Mouse (Mus musculus): ENCODE measurements around the gene Gm21190. TPM values are rescaled to one million over a fixed set of nuclear protein-coding genes. Genes with fewer than 3 reads are reported as not detected.
A peak's percentile ranks its signal among the peaks of the same experiment; 100 is the strongest.
"Not testable (repeated sequence)": the region's sequence is repeated elsewhere in the genome, so short reads cannot be mapped to it uniquely, and the experiment has no call there.

Gene Gm21190
- polyA plus RNA-seq (2012): not detected in 2 replicates

DNA sequence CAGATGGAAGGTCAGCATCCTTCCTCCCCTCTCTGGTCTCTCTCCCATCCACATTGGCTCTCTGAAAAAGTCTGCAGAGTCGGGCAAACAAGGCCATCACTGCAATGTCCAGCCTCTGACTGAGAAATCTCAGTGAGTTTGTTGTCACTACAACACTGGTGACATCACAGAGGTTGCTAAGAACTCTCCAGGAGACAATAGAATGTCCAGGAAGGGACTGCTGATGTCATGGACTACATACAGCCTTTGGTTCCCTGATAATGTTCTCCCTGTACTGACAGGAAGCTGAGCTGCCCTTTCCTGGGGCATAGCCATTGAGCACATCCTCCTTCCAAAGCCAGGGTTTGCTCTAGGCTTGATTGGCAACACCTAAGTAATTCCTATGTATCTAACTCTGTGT is at the start of gene Gm21190:
Gm21190 (minus strand) TSS at position 101 of the 400 bp plus-strand sequence.
- H3K4me1 ChIP-seq (ENCODE audit: control insufficient read depth); H3K27me3 ChIP-seq (ENCODE audit: control insufficient read depth); H3K36me3 ChIP-seq (ENCODE audit: control insufficient read depth); H3K9me3 ChIP-seq (ENCODE audit: control insufficient read depth, low read length); H3K4me3 ChIP-seq (replicated peaks): not testable (repeated sequence)

DNA sequence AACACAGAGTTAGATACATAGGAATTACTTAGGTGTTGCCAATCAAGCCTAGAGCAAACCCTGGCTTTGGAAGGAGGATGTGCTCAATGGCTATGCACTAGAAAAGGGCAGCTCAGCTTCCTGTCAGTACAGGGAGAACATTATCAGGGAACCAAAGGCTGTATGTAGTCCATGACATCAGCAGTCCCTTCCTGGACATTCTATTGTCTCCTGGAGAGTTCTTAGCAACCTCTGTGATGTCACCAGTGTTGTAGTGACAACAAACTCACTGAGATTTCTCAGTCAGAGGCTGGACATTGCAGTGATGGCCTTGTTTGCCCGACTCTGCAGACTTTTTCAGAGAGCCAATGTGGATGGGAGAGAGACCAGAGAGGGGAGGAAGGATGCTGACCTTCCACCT is 48.0 kb upstream of the Gm21190 start, which contains the start of gene Gm21083:
Gm21083 (plus strand) TSS at position 301 of the 400 bp plus-strand sequence.
- not testable (repeated sequence) for H3K36me3 ChIP-seq (ENCODE audit: control insufficient read depth); H3K4me1 ChIP-seq (ENCODE audit: control insufficient read depth); H3K27me3 ChIP-seq (ENCODE audit: control insufficient read depth); H3K4me3 ChIP-seq (replicated peaks); H3K9me3 ChIP-seq (ENCODE audit: control insufficient read depth, low read length)

DNA sequence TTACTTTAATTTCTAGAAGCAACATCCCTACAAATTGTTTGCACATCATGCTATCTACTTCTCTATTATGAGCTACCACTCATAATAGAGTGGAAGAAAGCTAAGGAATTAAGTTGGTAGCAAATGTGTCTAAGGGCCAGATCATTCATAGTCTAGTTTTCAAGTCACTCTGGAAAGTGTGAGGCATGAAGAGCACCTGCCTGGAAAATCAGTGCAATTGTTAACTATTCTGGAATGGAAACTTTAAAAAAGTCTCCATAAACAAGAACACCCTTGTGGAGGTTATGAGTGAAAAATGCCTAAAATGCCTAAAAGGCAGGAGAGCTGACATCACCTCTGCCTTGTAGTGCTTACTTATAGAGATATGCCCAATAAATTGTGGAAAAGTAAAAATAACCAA is 44.7 kb upstream of the Gm21190 start:
- H3K4me3 ChIP-seq (replicated peaks); H3K4me1 ChIP-seq (ENCODE audit: control insufficient read depth); H3K36me3 ChIP-seq (ENCODE audit: control insufficient read depth); H3K27me3 ChIP-seq (ENCODE audit: control insufficient read depth); H3K9me3 ChIP-seq (ENCODE audit: control insufficient read depth, low read length): not testable (repeated sequence)

DNA sequence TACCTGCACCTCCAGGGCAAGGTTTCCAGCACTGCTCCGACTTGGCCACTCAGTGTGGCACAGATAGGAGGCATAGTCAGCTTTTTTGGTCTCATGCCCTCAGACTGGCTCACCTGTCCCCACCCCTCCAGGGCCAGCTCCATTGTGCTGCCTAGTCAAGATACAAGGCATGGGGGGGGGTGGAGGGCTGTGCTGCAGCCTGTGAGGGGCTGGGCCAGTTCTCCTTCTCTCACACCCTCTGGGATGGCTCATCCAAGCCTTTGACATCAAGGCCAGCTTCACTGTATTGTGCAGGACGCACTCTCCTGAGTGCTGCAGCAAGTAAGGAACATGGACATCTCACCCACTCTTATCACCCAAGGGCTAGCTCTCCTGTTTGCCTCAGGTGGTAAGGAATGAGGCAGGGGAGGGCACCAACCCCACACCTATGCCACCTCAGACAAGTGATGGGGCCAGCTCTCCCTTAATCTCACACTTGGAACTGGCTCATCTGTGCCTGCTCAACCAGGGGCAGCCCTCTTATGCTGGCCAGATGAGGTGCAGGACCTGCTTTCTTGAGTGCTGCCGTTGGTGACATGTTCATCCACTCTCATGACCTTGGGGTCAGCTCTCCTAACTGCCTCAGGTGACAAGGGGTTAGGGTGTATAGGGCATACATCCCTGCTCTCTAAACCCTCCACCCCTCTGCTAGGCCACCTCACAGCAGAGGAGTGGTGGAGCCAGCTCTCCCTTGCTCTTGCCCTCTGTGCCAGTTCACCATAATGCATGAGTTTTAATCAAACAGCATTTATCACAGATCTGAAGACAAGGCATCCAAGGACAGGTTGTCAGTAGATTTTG is 32.6 kb upstream of the Gm21190 start:
- not testable (repeated sequence) for H3K4me1 ChIP-seq (ENCODE audit: control insufficient read depth); H3K36me3 ChIP-seq (ENCODE audit: control insufficient read depth); H3K4me3 ChIP-seq (replicated peaks); H3K27me3 ChIP-seq (ENCODE audit: control insufficient read depth)
- 0 out of 3 replicates have a peak, but pooled peaks have one; percentile 5 for TF ChIP-seq TAL1 (IDR thresholded peaks at IDR 0.05; ENCODE audit: low read length)
- peaks cover 12% of the 10 kb centered on the region for H3K9me3 ChIP-seq (ENCODE audit: control insufficient read depth, low read length)

DNA sequence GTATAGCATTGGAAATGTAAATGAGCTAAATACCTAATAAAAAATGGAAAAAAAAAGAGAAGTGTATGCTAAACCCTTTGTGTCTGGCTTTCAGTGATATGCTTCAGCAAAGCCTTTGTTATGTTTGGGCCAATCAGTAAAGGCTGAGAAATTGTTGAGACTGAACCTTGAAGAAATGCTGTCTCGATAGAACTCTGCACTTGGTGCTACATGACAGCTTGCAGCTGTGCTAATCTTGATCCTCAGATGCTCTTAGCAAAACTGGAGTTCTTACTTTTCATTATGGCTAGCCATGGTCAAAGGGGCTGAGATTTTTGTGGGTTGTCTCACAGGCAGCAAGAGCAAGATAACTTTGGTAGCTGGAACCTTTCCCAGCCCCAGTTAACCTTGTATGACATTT is 29.6 kb upstream of the Gm21190 start:
- H3K9me3 ChIP-seq (ENCODE audit: control insufficient read depth, low read length): peaks cover 12% of the 10 kb centered on the region
- not testable (repeated sequence) for H3K4me1 ChIP-seq (ENCODE audit: control insufficient read depth); H3K36me3 ChIP-seq (ENCODE audit: control insufficient read depth); H3K27me3 ChIP-seq (ENCODE audit: control insufficient read depth); H3K4me3 ChIP-seq (replicated peaks)

DNA sequence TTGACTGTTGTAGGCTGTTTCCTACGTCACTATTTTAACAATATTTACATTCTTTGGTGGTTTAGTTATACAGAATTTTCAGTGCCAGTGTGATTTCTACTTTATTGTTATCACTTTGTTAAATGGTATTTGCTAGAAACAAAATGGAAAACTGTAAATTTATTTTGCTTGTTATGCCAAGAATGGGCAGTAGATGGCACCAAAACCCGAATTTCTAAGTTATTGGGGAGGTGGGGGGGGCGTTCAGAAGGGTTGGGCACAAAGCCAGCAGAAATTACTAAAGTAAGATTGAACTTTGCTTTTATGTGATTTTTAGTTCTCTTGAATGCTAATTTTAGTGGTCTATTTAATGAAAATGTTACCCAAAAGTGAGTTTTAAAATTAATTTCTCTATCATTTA is 20.6 kb upstream of the Gm21190 start:
- not testable (repeated sequence) for H3K36me3 ChIP-seq (ENCODE audit: control insufficient read depth); H3K4me3 ChIP-seq (replicated peaks); H3K27me3 ChIP-seq (ENCODE audit: control insufficient read depth); H3K4me1 ChIP-seq (ENCODE audit: control insufficient read depth); H3K9me3 ChIP-seq (ENCODE audit: control insufficient read depth, low read length)

DNA sequence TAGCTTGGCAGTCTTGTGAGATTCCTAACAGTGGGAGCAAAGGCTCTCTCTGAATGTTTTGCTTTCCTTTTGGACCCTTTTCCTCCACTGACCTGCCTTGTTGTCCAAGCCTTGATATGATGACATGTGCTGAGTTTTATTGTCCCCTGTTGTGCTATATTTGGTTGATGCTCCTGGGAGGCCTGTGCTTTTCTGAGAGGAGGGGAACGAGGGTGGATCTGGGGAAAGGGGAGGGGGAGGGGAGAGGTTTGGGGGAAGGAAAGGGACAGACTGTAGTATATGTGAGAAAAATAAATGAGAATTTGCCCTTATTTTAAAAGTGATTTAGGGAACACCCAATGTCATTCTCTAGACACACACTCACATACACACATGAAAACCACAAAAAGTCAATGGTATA is 20.1 kb upstream of the Gm21190 start:
- not testable (repeated sequence) for H3K27me3 ChIP-seq (ENCODE audit: control insufficient read depth); H3K9me3 ChIP-seq (ENCODE audit: control insufficient read depth, low read length); H3K36me3 ChIP-seq (ENCODE audit: control insufficient read depth); H3K4me3 ChIP-seq (replicated peaks); H3K4me1 ChIP-seq (ENCODE audit: control insufficient read depth)

DNA sequence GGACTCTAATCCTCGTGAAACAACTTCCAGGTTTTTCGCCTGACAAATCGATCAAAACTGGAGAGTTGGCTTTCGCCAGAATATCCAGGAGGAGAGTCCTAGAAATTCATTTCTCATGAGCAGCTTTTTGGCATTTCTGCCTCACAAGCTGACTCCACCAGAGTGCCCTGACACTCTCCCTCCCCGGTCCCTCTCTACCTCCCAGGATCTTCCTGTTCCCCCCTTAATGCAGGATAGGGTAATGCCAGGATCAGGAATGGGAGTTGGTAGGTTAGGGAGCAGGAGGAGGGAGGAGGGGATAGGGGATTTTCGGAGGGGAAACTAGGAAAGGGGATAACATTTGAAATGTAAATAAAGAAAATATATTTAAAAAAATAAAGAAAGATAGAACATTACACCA is 19.6 kb upstream of the Gm21190 start:
- H3K4me1 ChIP-seq (ENCODE audit: control insufficient read depth); H3K27me3 ChIP-seq (ENCODE audit: control insufficient read depth); H3K36me3 ChIP-seq (ENCODE audit: control insufficient read depth); H3K4me3 ChIP-seq (replicated peaks); H3K9me3 ChIP-seq (ENCODE audit: control insufficient read depth, low read length): not testable (repeated sequence)

DNA sequence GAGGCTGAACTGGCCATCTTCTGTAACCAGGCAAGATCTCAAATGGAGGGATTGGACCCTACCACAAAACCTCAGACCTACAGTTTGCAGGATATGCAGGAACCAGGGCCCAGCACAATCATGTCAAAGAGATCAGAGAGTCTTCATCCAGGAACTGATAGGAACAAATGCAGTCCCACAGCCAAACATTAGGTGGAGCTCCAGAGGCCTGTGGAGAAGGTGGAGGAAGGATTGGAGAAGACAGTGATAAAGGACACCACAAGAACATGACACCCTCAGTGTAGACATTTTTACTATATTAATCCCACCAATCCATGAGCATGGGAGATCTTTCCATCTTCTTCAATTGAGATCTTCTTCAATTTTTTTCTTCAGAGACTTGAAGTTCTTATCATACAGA is 6.6 kb downstream of the Gm21190 start:
- H3K36me3 ChIP-seq (ENCODE audit: control insufficient read depth); H3K4me1 ChIP-seq (ENCODE audit: control insufficient read depth); H3K9me3 ChIP-seq (ENCODE audit: control insufficient read depth, low read length); H3K27me3 ChIP-seq (ENCODE audit: control insufficient read depth); H3K4me3 ChIP-seq (replicated peaks): not testable (repeated sequence)

DNA sequence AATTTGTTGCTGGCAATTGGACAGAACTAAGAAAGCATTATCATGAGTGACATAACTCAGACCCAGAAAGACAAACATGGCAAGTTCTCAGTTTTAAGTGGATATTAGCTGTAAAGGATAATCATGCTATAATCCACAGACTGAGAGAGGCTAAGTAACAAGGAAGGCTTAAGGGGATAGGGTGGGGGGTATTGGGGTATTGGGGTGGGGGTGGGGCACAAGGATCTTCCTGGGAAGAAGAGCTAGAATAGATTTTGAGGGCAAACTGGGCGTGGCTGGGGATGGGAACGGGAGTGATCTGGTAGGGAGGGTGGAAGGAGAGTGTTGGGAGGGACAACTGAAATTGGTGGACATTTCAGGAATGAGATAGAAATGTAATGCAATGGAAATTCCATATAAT is 7.0 kb downstream of the Gm21190 start:
- H3K27me3 ChIP-seq (ENCODE audit: control insufficient read depth); H3K4me1 ChIP-seq (ENCODE audit: control insufficient read depth); H3K4me3 ChIP-seq (replicated peaks); H3K9me3 ChIP-seq (ENCODE audit: control insufficient read depth, low read length); H3K36me3 ChIP-seq (ENCODE audit: control insufficient read depth): not testable (repeated sequence)

DNA sequence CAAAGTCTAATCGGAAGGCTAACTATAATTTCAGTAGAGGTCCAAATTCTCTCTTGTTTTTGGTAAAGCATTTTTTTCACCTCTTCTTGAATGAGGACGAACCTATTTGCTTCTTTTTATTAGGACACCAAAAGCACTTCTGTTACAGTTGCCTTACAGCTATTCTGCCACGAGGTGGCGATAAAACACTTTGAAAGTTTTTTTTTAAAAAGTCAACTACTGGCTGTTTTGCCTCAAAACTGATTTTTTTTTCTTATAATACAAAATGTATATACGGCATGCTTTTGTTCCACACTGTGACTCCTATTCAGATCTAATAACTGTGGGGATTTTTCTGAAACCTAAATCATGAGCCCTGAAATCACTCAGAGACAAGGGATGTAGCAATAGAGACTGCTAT is 8.6 kb downstream of the Gm21190 start:
- not testable (repeated sequence) for H3K9me3 ChIP-seq (ENCODE audit: control insufficient read depth, low read length); H3K36me3 ChIP-seq (ENCODE audit: control insufficient read depth); H3K27me3 ChIP-seq (ENCODE audit: control insufficient read depth); H3K4me3 ChIP-seq (replicated peaks); H3K4me1 ChIP-seq (ENCODE audit: control insufficient read depth)

DNA sequence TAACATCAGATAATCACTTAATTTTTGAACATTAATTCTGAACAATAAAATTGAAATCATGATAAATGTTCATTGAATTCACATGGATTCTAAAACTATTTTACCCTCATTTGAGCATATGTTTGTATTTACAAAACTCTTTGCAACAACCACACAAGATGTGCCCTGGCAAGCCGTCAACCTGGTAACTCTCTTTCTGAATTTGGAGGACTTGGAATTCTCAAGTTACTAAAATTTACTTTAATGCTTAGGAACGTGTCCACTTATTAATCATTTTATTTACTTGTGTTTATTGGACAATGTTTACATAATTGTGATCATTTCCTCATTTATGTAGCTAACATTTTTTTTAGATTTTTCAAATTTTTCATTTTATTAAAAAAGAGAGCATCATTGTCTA is 11.9 kb downstream of the Gm21190 start:
- H3K27me3 ChIP-seq (ENCODE audit: control insufficient read depth); H3K4me3 ChIP-seq (replicated peaks); H3K4me1 ChIP-seq (ENCODE audit: control insufficient read depth); H3K36me3 ChIP-seq (ENCODE audit: control insufficient read depth); H3K9me3 ChIP-seq (ENCODE audit: control insufficient read depth, low read length): not testable (repeated sequence)

DNA sequence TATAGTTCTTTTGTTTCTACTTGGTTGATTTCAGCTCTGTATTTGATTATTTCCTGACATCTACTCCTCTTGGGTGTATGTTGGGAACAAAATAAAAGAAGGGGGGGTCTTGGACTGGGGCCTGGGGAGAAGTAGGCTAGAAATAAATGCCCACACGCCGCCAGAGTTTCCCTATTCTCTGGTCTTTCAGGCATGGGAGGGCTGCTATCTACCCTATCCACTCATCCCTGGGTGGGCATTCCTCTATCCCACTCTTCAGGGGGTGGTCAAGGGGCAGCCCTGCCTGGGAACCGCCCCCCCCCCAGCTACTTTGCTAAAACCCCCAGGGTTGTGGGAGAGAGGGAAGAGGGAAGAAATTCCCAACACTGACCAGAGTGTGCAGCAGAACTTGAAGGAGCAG is 16.8 kb downstream of the Gm21190 start:
- not testable (repeated sequence) for H3K4me1 ChIP-seq (ENCODE audit: control insufficient read depth); H3K4me3 ChIP-seq (replicated peaks); H3K27me3 ChIP-seq (ENCODE audit: control insufficient read depth); H3K36me3 ChIP-seq (ENCODE audit: control insufficient read depth); H3K9me3 ChIP-seq (ENCODE audit: control insufficient read depth, low read length)

DNA sequence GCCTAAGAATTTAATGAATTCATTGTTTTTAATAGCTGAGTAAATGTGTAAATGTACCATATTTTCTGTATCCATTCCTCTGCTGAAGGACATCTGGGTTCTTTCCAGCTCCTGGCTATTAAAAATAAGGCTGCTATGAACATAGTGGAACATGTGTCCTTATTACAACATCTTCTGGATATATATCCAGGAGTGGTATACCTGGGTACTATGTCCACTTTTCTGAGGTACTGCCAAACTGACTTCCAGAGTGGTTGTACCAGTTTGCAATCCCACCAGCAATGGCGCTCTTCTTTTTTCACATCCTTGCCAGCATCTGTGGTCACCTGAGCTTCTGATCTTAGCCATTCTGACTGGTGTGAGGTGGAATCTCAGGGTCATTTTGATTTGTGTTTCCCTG is 19.1 kb downstream of the Gm21190 start:
- H3K9me3 ChIP-seq (ENCODE audit: control insufficient read depth, low read length); H3K36me3 ChIP-seq (ENCODE audit: control insufficient read depth); H3K4me3 ChIP-seq (replicated peaks); H3K4me1 ChIP-seq (ENCODE audit: control insufficient read depth); H3K27me3 ChIP-seq (ENCODE audit: control insufficient read depth): not testable (repeated sequence)

Measured in erythroblast, embryonic 14.5 days (primary cell).